Mouse (Mus musculus): ENCODE results near the gene Gnl3. TPM values are rescaled to one million over a fixed set of nuclear protein-coding genes. Genes with fewer than 3 reads are reported as not detected.

Gnl3 gene
- polyA plus RNA-seq (2016; fragmentation: Nextera tagmentation; extraction: Ambion mirVana), result 75.6 and 82.5 TPM in 2 replicates

- Histone ChIP-seq H3K27me3 (no peaks in the 10 kb centered on the region), H3K9ac (peak within 1 kb of the TSS; percentile 88), H3K9me3 (replicated peaks) (no peaks in the 10 kb centered on the region), H3K4me1 (peaks cover 24% of the 10 kb centered on the region), H3K4me2 (replicated peaks) (peak within 1 kb of the TSS; percentile 88), H3K27ac (peak within 1 kb of the TSS; percentile 98), H3K4me3 (peak within 1 kb of the TSS; percentile 74), H3K36me3 (peaks cover 50% of the 10 kb centered on the region)
- WGBS, result under 1% methylated on average over 53 of the region's 53 CpGs
- peak; percentile 95 for ATAC-seq (ENCODE audit: low FRiP score)
Measured at GRCm38 (mm10) chr14:31018860-31019291, at the start of gene Gnl3, which contains the start of gene Pbrm1. Gnl3 (minus strand) TSS chr14:31019152. Pbrm1 (plus strand) TSS chr14:31019138.

- WGBS, result 79% methylated on average over 1 of the region's 1 CpGs
- H3K27ac ChIP-seq, result no peak overlapping the region
- no peak overlapping the region for H3K4me3 ChIP-seq
- no peaks in the 10 kb centered on the region for H3K9me3 ChIP-seq (replicated peaks)
- ATAC-seq (ENCODE audit: low FRiP score), result no peak
- no peak overlapping the region for H3K9ac ChIP-seq
- H3K4me1 ChIP-seq, result no peaks in the 10 kb centered on the region
- no peaks in the 10 kb centered on the region for H3K27me3 ChIP-seq
- H3K4me2 ChIP-seq (replicated peaks), result no peak overlapping the region
- peaks cover 64% of the 10 kb centered on the region for H3K36me3 ChIP-seq
Measured at GRCm38 (mm10) chr14:31062277-31062676, 43.3 kb upstream of the Gnl3 start.

DNA sequence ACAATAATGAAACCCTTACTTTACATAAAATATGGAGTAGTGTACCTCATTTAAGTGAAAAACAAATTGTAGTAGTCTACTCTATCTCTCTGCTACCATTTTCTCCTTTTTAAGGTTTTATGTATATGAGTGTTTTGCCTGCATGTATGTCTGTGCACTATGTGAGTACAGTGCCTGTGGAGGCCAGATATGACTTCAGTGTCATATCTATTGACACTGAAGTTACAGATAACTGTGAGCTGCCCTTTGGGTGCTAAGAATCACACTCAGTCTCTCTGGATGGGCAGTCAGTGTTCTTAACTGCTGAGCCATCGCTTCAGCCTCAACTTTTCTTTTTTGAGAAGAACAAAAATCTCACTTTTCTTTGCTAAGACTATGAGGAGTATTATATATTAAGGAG, 26.9 kb upstream of the Gnl3 start:
- H3K4me3 ChIP-seq, result no peak overlapping the region
- peaks cover 64% of the 10 kb centered on the region for H3K36me3 ChIP-seq
- H3K27me3 ChIP-seq, result no peaks in the 10 kb centered on the region
- no peaks in the 10 kb centered on the region for H3K9me3 ChIP-seq (replicated peaks)
- H3K4me1 ChIP-seq, result no peaks in the 10 kb centered on the region
- WGBS, result 94% methylated on average over 1 of the region's 1 CpGs
- ATAC-seq (ENCODE audit: low FRiP score), result no peak
- H3K9ac ChIP-seq, result no peak overlapping the region
- H3K4me2 ChIP-seq (replicated peaks), result no peak overlapping the region
- H3K27ac ChIP-seq, result no peak overlapping the region

GRCm38 (mm10) chr14:31045296-31045695, 26.3 kb upstream of the Gnl3 start:
- no peak overlapping the region for H3K27ac ChIP-seq
- no peak overlapping the region for H3K4me3 ChIP-seq
- peaks cover 61% of the 10 kb centered on the region for H3K36me3 ChIP-seq
- H3K4me2 ChIP-seq (replicated peaks), result no peak overlapping the region
- H3K9me3 ChIP-seq (replicated peaks), result no peaks in the 10 kb centered on the region
- H3K9ac ChIP-seq, result no peak overlapping the region
- no peaks in the 10 kb centered on the region for H3K27me3 ChIP-seq
- WGBS, result 94% methylated on average over 5 of the region's 5 CpGs
- no peaks in the 10 kb centered on the region for H3K4me1 ChIP-seq
- ATAC-seq (ENCODE audit: low FRiP score), result no peak

GRCm38 (mm10) chr14:31025785-31026184, 6.8 kb upstream of the Gnl3 start:
- H3K4me3 ChIP-seq, result no peak overlapping the region
- no peaks in the 10 kb centered on the region for H3K9me3 ChIP-seq (replicated peaks)
- peaks cover 3% of the 10 kb centered on the region for H3K4me1 ChIP-seq
- no peak for ATAC-seq (ENCODE audit: low FRiP score)
- no peak overlapping the region for H3K9ac ChIP-seq
- 79% methylated on average over 3 of the region's 3 CpGs for WGBS
- H3K27ac ChIP-seq, result no peak overlapping the region
- H3K4me2 ChIP-seq (replicated peaks), result no peak overlapping the region
- H3K27me3 ChIP-seq, result no peaks in the 10 kb centered on the region
- peaks cover 70% of the 10 kb centered on the region for H3K36me3 ChIP-seq

DNA sequence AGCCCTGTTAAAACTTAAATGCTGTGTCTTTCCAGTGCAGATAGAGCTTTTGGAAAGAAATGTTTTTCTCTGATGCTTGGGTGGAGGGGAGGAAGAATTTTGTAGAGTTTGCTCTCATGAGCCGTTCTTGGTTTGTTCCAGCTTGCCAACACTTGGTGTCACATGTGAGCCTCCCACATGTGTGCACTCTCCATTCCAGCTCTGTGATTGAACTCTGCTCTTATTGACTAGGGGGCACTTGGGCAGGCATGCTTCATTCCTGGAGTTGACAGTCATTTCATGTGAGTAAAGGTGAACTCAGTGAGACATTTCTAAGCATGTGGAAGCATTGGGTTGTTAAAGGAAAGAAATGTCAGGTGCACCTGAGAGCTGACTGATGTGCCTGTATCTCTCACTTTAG, 3.6 kb upstream of the Gnl3 start:
- 76% methylated on average over 1 of the region's 1 CpGs for WGBS
- Histone ChIP-seq H3K4me1 (peaks cover 21% of the 10 kb centered on the region), H3K9me3 (replicated peaks) (no peaks in the 10 kb centered on the region), H3K9ac (no peak overlapping the region), H3K27me3 (no peaks in the 10 kb centered on the region), H3K4me3 (no peak overlapping the region), H3K36me3 (peaks cover 47% of the 10 kb centered on the region), H3K4me2 (replicated peaks) (no peak overlapping the region), H3K27ac (no peak overlapping the region)
- ATAC-seq (ENCODE audit: low FRiP score), result no peak

DNA sequence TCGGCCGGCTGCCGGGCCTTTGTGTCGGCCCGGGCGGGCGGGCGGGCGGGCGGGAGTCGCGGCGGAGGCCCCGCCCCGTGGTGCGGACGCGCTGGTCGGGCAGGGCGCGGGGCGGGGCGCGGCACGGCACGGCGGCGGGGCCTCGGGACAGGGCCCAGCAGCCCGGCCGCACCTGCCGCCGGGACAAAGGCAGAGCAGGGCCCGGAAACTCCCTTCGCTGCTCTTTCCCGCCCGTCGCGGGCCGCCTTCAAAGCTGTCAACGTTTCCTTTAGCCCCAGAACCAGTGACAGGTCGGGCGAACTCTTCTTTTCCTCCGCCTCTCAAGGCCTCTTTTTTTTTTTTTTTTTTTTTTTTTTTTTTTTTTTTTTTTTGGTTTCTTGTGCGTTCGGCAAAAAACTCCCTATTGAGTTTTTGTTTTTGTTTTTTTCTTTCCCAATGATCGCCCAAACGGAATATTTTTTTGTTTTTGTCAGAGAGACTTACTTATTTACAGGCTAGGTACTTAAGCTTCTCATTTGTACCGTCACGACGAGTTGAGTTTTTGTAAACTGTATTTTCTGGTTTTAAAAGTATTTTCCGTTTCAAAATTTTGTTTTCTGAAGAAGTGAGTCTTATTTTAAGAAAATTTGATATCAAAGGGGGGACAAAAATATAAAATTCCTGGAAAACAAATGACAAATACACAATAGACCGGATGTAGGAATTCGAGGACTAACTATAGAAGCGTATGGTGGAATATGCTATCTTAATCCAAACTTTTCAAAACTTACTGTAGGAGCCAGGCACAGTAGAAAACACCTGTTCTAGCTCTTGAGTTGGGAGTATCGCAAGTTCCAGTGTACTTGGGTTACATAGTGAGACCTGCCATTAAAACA, 616 bp upstream of the Gnl3 start:
- Histone ChIP-seq H3K9ac (peak overlapping the region; percentile 88), H3K4me3 (peak overlapping the region; percentile 74), H3K9me3 (replicated peaks) (no peaks in the 10 kb centered on the region), H3K4me2 (replicated peaks) (peak overlapping the region; percentile 88), H3K27ac (peak overlapping the region; percentile 98), H3K27me3 (no peaks in the 10 kb centered on the region), H3K36me3 (peaks cover 49% of the 10 kb centered on the region), H3K4me1 (peaks cover 24% of the 10 kb centered on the region)
- 7% methylated on average over 36 of the region's 56 CpGs for WGBS
- ATAC-seq (ENCODE audit: low FRiP score), result peak; percentile 96

GRCm38 (mm10) chr14:31017854-31018253, 1.1 kb downstream of the Gnl3 start:
- no peaks in the 10 kb centered on the region for H3K27me3 ChIP-seq
- peak overlapping the region; percentile 88 for H3K4me2 ChIP-seq (replicated peaks)
- 0% methylated on average over 2 of the region's 2 CpGs for WGBS
- no peak overlapping the region for H3K27ac ChIP-seq
- H3K4me3 ChIP-seq, result peak overlapping the region; percentile 74
- peaks cover 52% of the 10 kb centered on the region for H3K36me3 ChIP-seq
- ATAC-seq (ENCODE audit: low FRiP score), result no peak
- peak overlapping the region; percentile 88 for H3K9ac ChIP-seq
- H3K4me1 ChIP-seq, result peaks cover 24% of the 10 kb centered on the region
- no peaks in the 10 kb centered on the region for H3K9me3 ChIP-seq (replicated peaks)

GRCm38 (mm10) chr14:31016063-31016462, 2.9 kb downstream of the Gnl3 start:
- Histone ChIP-seq H3K27ac (no peak overlapping the region), H3K27me3 (no peaks in the 10 kb centered on the region), H3K9ac (no peak overlapping the region), H3K4me2 (replicated peaks) (no peak overlapping the region), H3K4me1 (peaks cover 21% of the 10 kb centered on the region), H3K36me3 (peaks cover 62% of the 10 kb centered on the region), H3K9me3 (replicated peaks) (no peaks in the 10 kb centered on the region), H3K4me3 (no peak overlapping the region)
- 90% methylated on average over 1 of the region's 1 CpGs for WGBS
- no peak for ATAC-seq (ENCODE audit: low FRiP score)

DNA sequence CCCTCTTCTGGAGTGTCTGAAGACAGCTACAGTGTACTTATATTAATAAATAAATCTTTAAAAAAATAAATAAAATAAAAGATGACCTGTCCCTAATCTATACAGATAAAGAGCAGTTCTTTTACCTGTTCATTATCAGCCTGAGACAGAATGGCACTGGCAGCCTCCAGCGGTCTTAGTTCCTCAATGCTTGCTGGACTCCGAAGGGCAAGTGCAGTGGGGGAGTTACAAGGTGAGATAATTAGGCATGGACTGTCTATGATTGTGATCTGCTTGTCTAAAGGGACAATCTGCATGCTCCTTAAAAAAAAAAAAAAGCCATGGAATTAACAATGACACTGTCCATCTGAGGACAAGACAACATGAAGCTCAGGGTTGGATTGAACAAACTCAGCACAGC, 5.0 kb downstream of the Gnl3 start:
- Histone ChIP-seq H3K36me3 (peaks cover 81% of the 10 kb centered on the region), H3K4me3 (no peak overlapping the region), H3K9me3 (replicated peaks) (no peaks in the 10 kb centered on the region), H3K9ac (no peak overlapping the region), H3K27ac (no peak overlapping the region), H3K4me1 (peaks cover 12% of the 10 kb centered on the region), H3K27me3 (no peaks in the 10 kb centered on the region), H3K4me2 (replicated peaks) (no peak overlapping the region)
- 93% methylated on average over 2 of the region's 2 CpGs for WGBS
- ATAC-seq (ENCODE audit: low FRiP score), result no peak

DNA sequence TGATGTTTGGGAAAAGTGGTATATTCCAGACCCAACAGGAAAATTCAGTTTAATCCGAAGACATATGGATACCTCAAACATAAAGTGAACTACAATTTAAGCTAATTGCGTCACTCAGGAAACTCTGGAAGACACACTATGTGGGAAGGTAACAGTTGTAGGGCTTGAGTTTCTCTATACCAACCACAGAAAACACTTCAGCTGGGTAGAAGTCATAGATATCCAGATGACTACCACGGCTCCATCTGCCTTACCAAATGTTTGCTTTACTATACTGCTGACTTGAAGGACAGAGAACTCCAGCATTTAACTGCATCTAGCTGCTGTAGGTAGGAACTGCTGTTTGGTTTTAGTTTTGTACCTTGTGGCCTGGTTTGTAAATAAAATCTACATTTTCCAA, 7.4 kb downstream of the Gnl3 start:
- Histone ChIP-seq H3K9me3 (replicated peaks) (no peaks in the 10 kb centered on the region), H3K9ac (no peak overlapping the region), H3K27ac (no peak overlapping the region), H3K27me3 (no peaks in the 10 kb centered on the region), H3K4me2 (replicated peaks) (no peak overlapping the region), H3K4me3 (no peak overlapping the region), H3K4me1 (no peaks in the 10 kb centered on the region), H3K36me3 (peaks cover 93% of the 10 kb centered on the region)
- ATAC-seq (ENCODE audit: low FRiP score), result no peak
- 95% methylated on average over 3 of the region's 3 CpGs for WGBS

- peaks cover 49% of the 10 kb centered on the region for H3K36me3 ChIP-seq
- H3K27me3 ChIP-seq, result no peaks in the 10 kb centered on the region
- WGBS, result 88% methylated on average over 5 of the region's 5 CpGs
- no peak overlapping the region for H3K4me2 ChIP-seq (replicated peaks)
- no peak for ATAC-seq (ENCODE audit: low FRiP score)
- H3K9me3 ChIP-seq (replicated peaks), result no peaks in the 10 kb centered on the region
- no peak overlapping the region for H3K4me3 ChIP-seq
- H3K4me1 ChIP-seq, result peaks cover 5% of the 10 kb centered on the region
- no peak overlapping the region for H3K9ac ChIP-seq
- no peak overlapping the region for H3K27ac ChIP-seq
Measured at GRCm38 (mm10) chr14:31006779-31007178, 12.2 kb downstream of the Gnl3 start.

- peaks cover 28% of the 10 kb centered on the region for H3K36me3 ChIP-seq
- H3K4me3 ChIP-seq, result no peak overlapping the region
- ATAC-seq (ENCODE audit: low FRiP score), result no peak
- no peak overlapping the region for H3K9ac ChIP-seq
- H3K4me1 ChIP-seq, result peaks cover 15% of the 10 kb centered on the region
- H3K27me3 ChIP-seq, result no peaks in the 10 kb centered on the region
- H3K9me3 ChIP-seq (replicated peaks), result no peaks in the 10 kb centered on the region
- H3K4me2 ChIP-seq (replicated peaks), result no peak overlapping the region
- WGBS, result 92% methylated on average over 2 of the region's 2 CpGs
- H3K27ac ChIP-seq, result no peak overlapping the region
Measured at GRCm38 (mm10) chr14:31004527-31004926, 14.4 kb downstream of the Gnl3 start.

Measured in hindbrain, embryonic 12.5 days (tissue).